Mouse (Mus musculus) MEL (cell line): ENCODE data around the gene Tex2. TPM values are rescaled to one million over a fixed set of nuclear protein-coding genes. Genes with fewer than 3 reads are reported as not detected.

ENCODE experiments used
- DNase-seq: peaks from one replicate; pipeline ENCODE4 v3.0.0; 2011; ENCODE audit warnings: low read depth, low spot score
- H3K27ac ChIP-seq: 2 replicates; pipeline ENCODE4 v1.5.1; 2012; ENCODE audit warnings: low read depth, mild to moderate bottlenecking, control low read depth, low read length, moderate library complexity; ENCODE audit not compliant: control insufficient read depth
- H3K27me3 ChIP-seq, 2 experiments: fragments of 150-350 bp in 1 of 2; sonication (generic) in 1 of 2; 2 replicates each; pipeline ENCODE4 v1.6.1; 2012; ENCODE audit warnings: low read length in 2 of 2, mild to moderate bottlenecking in 2 of 2, improper control_type of control experiment in 1 of 2, moderate library complexity in 1 of 2; ENCODE audit not compliant: insufficient read depth in 2 of 2, control insufficient read depth in 1 of 2
- H3K36me3 ChIP-seq, 2 experiments: 2 replicates each; pipeline ENCODE4 v1.6.1; 2012 to 2014; ENCODE audit warnings: low read length in 2 of 2, improper control_type of control experiment in 1 of 2, inconsistent platforms in 1 of 2, mild to moderate bottlenecking in 1 of 2; ENCODE audit not compliant: insufficient read depth in 2 of 2, control insufficient read depth in 1 of 2
- H3K4me1 ChIP-seq, 2 experiments: fragments of 150-350 bp in 1 of 2; sonication (generic) in 1 of 2; 2 replicates each; pipeline ENCODE4 v1.6.1; 2012; ENCODE audit warnings: low read length in 2 of 2, improper control_type of control experiment in 1 of 2, mild to moderate bottlenecking in 1 of 2; ENCODE audit not compliant: insufficient read depth in 2 of 2, control insufficient read depth in 1 of 2
- H3K4me3 ChIP-seq, 2 experiments: fragments of 150-350 bp in 1 of 2; sonication (generic) in 1 of 2; 2 replicates each; pipeline ENCODE4 v1.5.1; 2012; ENCODE audit warnings: low read depth in 2 of 2, low read length in 2 of 2, mild to moderate bottlenecking in 2 of 2, moderate library complexity in 2 of 2, control low read depth in 1 of 2, improper control_type of control experiment in 1 of 2; ENCODE audit not compliant: control insufficient read depth in 1 of 2, insufficient read depth in 1 of 2
- H3K79me2 ChIP-seq: 2 replicates; pipeline ENCODE4 v1.6.1; 2012; ENCODE audit warnings: mild to moderate bottlenecking, low read length, moderate library complexity; ENCODE audit not compliant: control insufficient read depth, poor library complexity, insufficient read depth
- H3K9ac ChIP-seq: 2 replicates; pipeline ENCODE4 v1.6.1; 2012; ENCODE audit warnings: low read depth, mild to moderate bottlenecking, control low read depth, low read length, moderate library complexity; ENCODE audit not compliant: control insufficient read depth, poor library complexity, severe bottlenecking
- H3K9me3 ChIP-seq: fragments of 150-350 bp; sonication (generic); replicated peaks from 2 replicates; pipeline ENCODE4 v1.6.1; 2012; ENCODE audit warnings: mild to moderate bottlenecking, low read length, improper control_type of control experiment, moderate library complexity; ENCODE audit not compliant: insufficient read depth
- BHLHE40 ChIP-seq: IDR thresholded peaks from 2 replicates; pipeline ENCODE4 v1.6.1; 2012; ENCODE audit warnings: low read depth, mild to moderate bottlenecking, inconsistent platforms, low read length, improper control_type of control experiment, borderline replicate concordance
- CTCF ChIP-seq, 3 experiments: IDR thresholded peaks in 2 of 3; conservative IDR thresholded peaks in 1 of 3; 2 replicates each; pipeline ENCODE4 v1.5.1; 2011 to 2012; ENCODE audit warnings: low read length in 3 of 3, low read depth in 2 of 3, mild to moderate bottlenecking in 2 of 3, improper control_type of control experiment in 1 of 3, inconsistent platforms in 1 of 3, mixed read lengths in 1 of 3, moderate library complexity in 1 of 3; ENCODE audit not compliant: control insufficient read depth in 1 of 3, insufficient read depth in 1 of 3, poor library complexity in 1 of 3, severe bottlenecking in 1 of 3
- E2F4 ChIP-seq: IDR thresholded peaks from 2 replicates; pipeline ENCODE4 v1.6.1; 2011; ENCODE audit warnings: low read depth, low read length, improper control_type of control experiment, borderline replicate concordance
- HCFC1 ChIP-seq: IDR thresholded peaks from 2 replicates; pipeline ENCODE4 v1.6.1; 2012; ENCODE audit warnings: low read depth, mild to moderate bottlenecking, inconsistent platforms, low read length, improper control_type of control experiment, moderate library complexity
- KAT2A ChIP-seq: conservative IDR thresholded peaks from 2 replicates; pipeline ENCODE4 v1.6.1; 2012; ENCODE audit warnings: low read depth, low read length, improper control_type of control experiment, inconsistent platforms
- MAZ ChIP-seq: IDR thresholded peaks from 2 replicates; pipeline ENCODE4 v1.6.1; 2012; ENCODE audit warnings: low read depth, mild to moderate bottlenecking, inconsistent platforms, low read length, improper control_type of control experiment
- MEF2A ChIP-seq: IDR thresholded peaks from 2 replicates; pipeline ENCODE4 v1.6.1; 2014; ENCODE audit warnings: low read depth, mild to moderate bottlenecking, inconsistent platforms, low read length, improper control_type of control experiment; ENCODE audit not compliant: poor library complexity, insufficient replicate concordance, severe bottlenecking; ENCODE audit errors: extremely low read depth
- MXI1 ChIP-seq: IDR thresholded peaks from 2 replicates; pipeline ENCODE4 v1.6.1; 2011; ENCODE audit warnings: mild to moderate bottlenecking, low read depth, low read length, improper control_type of control experiment
- POLR2A ChIP-seq, 2 experiments: IDR thresholded peaks; 2 replicates each; pipeline ENCODE4 v1.6.1; 2011 to 2012; ENCODE audit warnings: low read length in 2 of 2, mild to moderate bottlenecking in 2 of 2, control low read depth in 1 of 2, improper control_type of control experiment in 1 of 2, low read depth in 1 of 2, moderate library complexity in 1 of 2; ENCODE audit not compliant: control insufficient read depth in 1 of 2, insufficient read depth in 1 of 2, poor library complexity in 1 of 2
- POLR2AphosphoS5 ChIP-seq: IDR thresholded peaks from 2 replicates; pipeline ENCODE4 v1.6.1; 2012; ENCODE audit warnings: low read depth, borderline replicate concordance, mild to moderate bottlenecking, inconsistent platforms, low read length, moderate library complexity, mixed read lengths
- RAD21 ChIP-seq: IDR thresholded peaks from 2 replicates; pipeline ENCODE4 v1.6.1; 2011; ENCODE audit warnings: mild to moderate bottlenecking, low read depth, low read length, improper control_type of control experiment
- RCOR1 ChIP-seq: IDR thresholded peaks from 2 replicates; pipeline ENCODE4 v1.6.1; 2012; ENCODE audit warnings: low read depth, mild to moderate bottlenecking, inconsistent platforms, low read length, improper control_type of control experiment
- SMC3 ChIP-seq: IDR thresholded peaks from 2 replicates; pipeline ENCODE4 v1.6.1; 2011; ENCODE audit warnings: low read depth, low read length, improper control_type of control experiment
- TAL1 ChIP-seq: IDR thresholded peaks from 2 replicates; pipeline ENCODE4 v1.6.1; 2012; ENCODE audit warnings: mild to moderate bottlenecking, inconsistent platforms, low read length, moderate library complexity, mixed read lengths
- TBP ChIP-seq: IDR thresholded peaks from 2 replicates; pipeline ENCODE4 v1.8.0; 2011; ENCODE audit warnings: low read depth, low read length, improper control_type of control experiment
- TCF12 ChIP-seq: IDR thresholded peaks from 2 replicates; pipeline ENCODE4 v1.6.1; 2014; ENCODE audit warnings: low read depth, mild to moderate bottlenecking, inconsistent platforms, low read length, improper control_type of control experiment, moderate library complexity
- UBTF ChIP-seq: IDR thresholded peaks from 2 replicates; pipeline ENCODE4 v1.6.1; 2012; ENCODE audit warnings: low read depth, mild to moderate bottlenecking, inconsistent platforms, low read length, improper control_type of control experiment, moderate library complexity, borderline replicate concordance; ENCODE audit not compliant: insufficient read depth
- ZNF384 ChIP-seq: IDR thresholded peaks from 2 replicates; pipeline ENCODE4 v1.6.1; 2012; ENCODE audit warnings: low read depth, mild to moderate bottlenecking, inconsistent platforms, low read length, improper control_type of control experiment
- polyA plus RNA-seq, 2 experiments: library from polyadenylated mRNA; stranded (reverse) in 1 of 2; unstranded in 1 of 2; fragments of >175 nt in 1 of 2; fragments of >200 nt in 1 of 2; gene quantifications; 2 replicates each; pipeline versions ENCODE4 v1.2.1 to v1.2.4; 2012; ENCODE audit warnings: low replicate concordance in 2 of 2, low read depth in 1 of 2; ENCODE audit not compliant: insufficient read length in 2 of 2, insufficient read depth in 1 of 2, missing spikeins in 1 of 2
- total RNA-seq: library from RNA; depleted of rRNA; stranded (reverse); fragments of 300-350 nt; gene quantifications from 2 replicates; pipeline ENCODE4 v1.2.3, GENCODE M21; 2012

Tex2 gene
- total and polyA plus RNA-seq, 3 experiments, result 13.7 to 24.8 TPM; not detected in 1

GRCm38 (mm10) chr11:106566040-106566785 is 47.0 kb downstream of the Tex2 start:
- no peak for TF ChIP-seq TAL1
- TF ChIP-seq E2F4, result no peak
- no peak for TF ChIP-seq ZNF384
- TF ChIP-seq TBP, result peak; percentile 76
- TF ChIP-seq POLR2AphosphoS5, result no peak
- TF ChIP-seq MAZ, result no peak
- TF ChIP-seq, all 39 proteins: peak for 1
- Histone ChIP-seq H3K4me1 (0 out of 4 replicates have a peak, but pooled peaks cover 0 to 3% of the 10 kb centered on the region in 2 experiments), H3K27ac (no peak overlapping the region), H3K79me2 (no peaks in the 10 kb centered on the region), H3K36me3 (peaks cover 0 to 4% of the 10 kb centered on the region in 2 experiments; a peak in 1 of 4 replicates), H3K4me3 (no peak overlapping the region), H3K9ac (no peak overlapping the region), H3K9me3 (no peaks in the 10 kb centered on the region), H3K27me3 (no peaks in the 10 kb centered on the region)
- peak; percentile 30 for DNase-seq

- Histone ChIP-seq H3K27me3 (no peaks in the 10 kb centered on the region), H3K27ac (no peak overlapping the region), H3K4me1 (0 out of 4 replicates have a peak, but pooled peaks cover 0 to 3% of the 10 kb centered on the region in 2 experiments), H3K79me2 (no peaks in the 10 kb centered on the region), H3K4me3 (no peak overlapping the region), H3K9me3 (no peaks in the 10 kb centered on the region), H3K36me3 (peaks cover 0 to 6% of the 10 kb centered on the region in 2 experiments; a peak in 2 of 4 replicates), H3K9ac (no peak overlapping the region)
- DNase-seq, result no peak
- TF ChIP-seq SMC3 (no peak), E2F4 (no peak), RAD21 (no peak), UBTF (no peak), RCOR1 (no peak), MAZ (no peak), POLR2A (IDR thresholded peaks at IDR 0.05; ENCODE audit: control insufficient read depth in 1 of 2, insufficient read depth in 1 of 2, low read depth in 1 of 2, low read length in 2 of 2, poor library complexity in 1 of 2) (no peak), MEF2A (no peak), ZNF384 (no peak), TCF12 (no peak)
Observed at GRCm38 (mm10) chr11:106564261-106564660, 49.0 kb downstream of the Tex2 start.

GRCm38 (mm10) chr11:106562707-106563106 is 50.5 kb downstream of the Tex2 start:
- Histone ChIP-seq H3K36me3 (peaks cover 0 to 4% of the 10 kb centered on the region in 2 experiments; a peak in 2 of 4 replicates), H3K9ac (no peak overlapping the region), H3K4me1 (0 out of 4 replicates have a peak, but pooled peaks cover 0 to 3% of the 10 kb centered on the region in 2 experiments), H3K27me3 (no peaks in the 10 kb centered on the region), H3K9me3 (no peaks in the 10 kb centered on the region), H3K4me3 (no peak overlapping the region), H3K27ac (no peak overlapping the region), H3K79me2 (no peaks in the 10 kb centered on the region)
- DNase-seq, result no peak
- TF ChIP-seq POLR2A (IDR thresholded peaks at IDR 0.05; ENCODE audit: control insufficient read depth in 1 of 2, insufficient read depth in 1 of 2, low read depth in 1 of 2, low read length in 2 of 2, poor library complexity in 1 of 2) (no peak), BHLHE40 (no peak), MXI1 (no peak), POLR2AphosphoS5 (no peak), KAT2A (no peak), HCFC1 (no peak), CTCF (IDR thresholded peaks at IDR 0.05 in 2 of 3, conservative IDR thresholded peaks at IDR 0.05 in 1 of 3; ENCODE audit: control insufficient read depth in 1 of 3, insufficient read depth in 1 of 3, low read depth in 2 of 3, low read length in 3 of 3, poor library complexity in 1 of 3, severe bottlenecking in 1 of 3) (no peak), MEF2A (no peak)
- TF ChIP-seq, all 39 proteins: peak for 0
